Mouse (Mus musculus) urinary bladder, postnatal 0 days (tissue): Measurements from ENCODE around the gene Ano3. TPM values are rescaled to one million over a fixed set of nuclear protein-coding genes. Genes with fewer than 3 reads are reported as not detected.

Experiments used
- polyA plus RNA-seq: library from polyadenylated mRNA; unstranded; fragments of >200 nt; fragmentation: Nextera tagmentation; extraction: Ambion mirVana; gene quantifications from 2 replicates; pipeline ENCODE4 v1.2.1, GENCODE M21; 2015

The Ano3 gene
- polyA plus RNA-seq: 0.12 and 0.14 TPM in 2 replicates

GRCm38 (mm10) chr2:110950823-110951222 lies at the start of gene Ano3:
Gene Ano3, minus strand, starts transcription at chr2:110950923.

GRCm38 (mm10) chr2:110721290-110721753 lies 229.4 kb downstream of the Ano3 start, which contains the start of gene Muc15:
Gene Muc15, plus strand, starts transcription at chr2:110721340.

Other genes with a start within 250 kb of the Ano3 start
- gene Muc15, start 229.6 kb downstream of the Ano3 start, polyA plus RNA-seq: 0.14 and 0.16 TPM in 2 replicates
- gene Gm13941, start 155.1 kb upstream of the Ano3 start, polyA plus RNA-seq: not detected in 2 replicates
- not detected in 2 replicates for gene Gm15130, start 202.0 kb upstream of the Ano3 start, polyA plus RNA-seq